Mouse (Mus musculus): ENCODE results near the gene Socs2. TPM values are rescaled to one million over a fixed set of nuclear protein-coding genes. Genes with fewer than 3 reads are reported as not detected.
"Not testable (repeated sequence)": the region's sequence is repeated elsewhere in the genome, so short reads cannot be mapped to it uniquely, and the experiment has no call there.

Socs2 gene
- polyA plus RNA-seq, 1 experiment from 2014 or later: 24.3 TPM

- Histone ChIP-seq H3K4me2 (ENCODE audit: low read depth, low read length) (no peak overlapping the region), H3K4me1 (ENCODE audit: control insufficient read depth, insufficient read depth, low read length) (0 out of 2 replicates have a peak, but pooled peaks cover 3% of the 10 kb centered on the region), H3K4me3 (replicated peaks; ENCODE audit: low read length) (no peak overlapping the region), H3K9me3 (replicated peaks; ENCODE audit: control insufficient read depth, low read length) (no peaks in the 10 kb centered on the region), H3K27ac (ENCODE audit: low read length) (no peak overlapping the region), H3K9ac (ENCODE audit: low read length) (no peak overlapping the region), H3K27me3 (ENCODE audit: control insufficient read depth, insufficient read depth, low read length) (no peaks in the 10 kb centered on the region), H3K36me3 (ENCODE audit: control insufficient read depth, insufficient read depth, low read length) (no peaks in the 10 kb centered on the region)
- ATAC-seq (ENCODE audit: insufficient read depth, low FRiP score): no peak
- 88% methylated on average over 9 of the region's 9 CpGs for WGBS
Measured at GRCm38 (mm10) chr10:95390871-95391270, 26.1 kb downstream of the Socs2 start.

- not testable (repeated sequence) for ATAC-seq (ENCODE audit: insufficient read depth, low FRiP score); H3K4me1 ChIP-seq (ENCODE audit: control insufficient read depth, insufficient read depth, low read length); H3K36me3 ChIP-seq (ENCODE audit: control insufficient read depth, insufficient read depth, low read length); H3K4me2 ChIP-seq (ENCODE audit: low read depth, low read length); H3K27me3 ChIP-seq (ENCODE audit: control insufficient read depth, insufficient read depth, low read length); H3K27ac ChIP-seq (ENCODE audit: low read length); H3K9me3 ChIP-seq (replicated peaks; ENCODE audit: control insufficient read depth, low read length); H3K4me3 ChIP-seq (replicated peaks; ENCODE audit: low read length); H3K9ac ChIP-seq (ENCODE audit: low read length)
- WGBS: 92% methylated on average over 5 of the region's 5 CpGs
Measured at GRCm38 (mm10) chr10:95389805-95390204, 27.2 kb downstream of the Socs2 start.

GRCm38 (mm10) chr10:95388821-95389477 lies 28.0 kb downstream of the Socs2 start:
- Histone ChIP-seq H3K36me3 (ENCODE audit: control insufficient read depth, insufficient read depth, low read length) (no peaks in the 10 kb centered on the region), H3K9me3 (replicated peaks; ENCODE audit: control insufficient read depth, low read length) (no peaks in the 10 kb centered on the region), H3K4me1 (ENCODE audit: control insufficient read depth, insufficient read depth, low read length) (no peaks in the 10 kb centered on the region), H3K4me3 (replicated peaks; ENCODE audit: low read length) (0 out of 2 replicates have a peak overlapping the region, but pooled peaks have one; percentile 9), H3K27ac (ENCODE audit: low read length) (peak overlapping the region; percentile 31), H3K9ac (ENCODE audit: low read length) (no peak overlapping the region), H3K27me3 (ENCODE audit: control insufficient read depth, insufficient read depth, low read length) (no peaks in the 10 kb centered on the region), H3K4me2 (ENCODE audit: low read depth, low read length) (peak overlapping the region; percentile 39)
- ATAC-seq (ENCODE audit: insufficient read depth, low FRiP score): peak; percentile 53; the same call in 1 of the 2 replicates
- 52% methylated on average over 23 of the region's 23 CpGs for WGBS

- Histone ChIP-seq H3K4me3 (replicated peaks; ENCODE audit: low read length) (no peak overlapping the region), H3K9ac (ENCODE audit: low read length) (no peak overlapping the region), H3K27ac (ENCODE audit: low read length) (peak overlapping the region; percentile 30; the same call in 1 of the 2 replicates), H3K9me3 (replicated peaks; ENCODE audit: control insufficient read depth, low read length) (no peaks in the 10 kb centered on the region), H3K4me2 (ENCODE audit: low read depth, low read length) (no peak overlapping the region), H3K4me1 (ENCODE audit: control insufficient read depth, insufficient read depth, low read length) (no peaks in the 10 kb centered on the region), H3K36me3 (ENCODE audit: control insufficient read depth, insufficient read depth, low read length) (no peaks in the 10 kb centered on the region), H3K27me3 (ENCODE audit: control insufficient read depth, insufficient read depth, low read length) (no peaks in the 10 kb centered on the region)
- no peak for ATAC-seq (ENCODE audit: insufficient read depth, low FRiP score)
- 93% methylated on average over 6 of the region's 6 CpGs for WGBS
Measured at GRCm38 (mm10) chr10:95386527-95386926, 30.5 kb downstream of the Socs2 start.

GRCm38 (mm10) chr10:95385801-95386203 lies 31.2 kb downstream of the Socs2 start:
- peak; percentile 60; the same call in 1 of the 2 replicates for ATAC-seq (ENCODE audit: insufficient read depth, low FRiP score)
- Histone ChIP-seq H3K36me3 (ENCODE audit: control insufficient read depth, insufficient read depth, low read length) (no peaks in the 10 kb centered on the region), H3K4me1 (ENCODE audit: control insufficient read depth, insufficient read depth, low read length) (no peaks in the 10 kb centered on the region), H3K27me3 (ENCODE audit: control insufficient read depth, insufficient read depth, low read length) (no peaks in the 10 kb centered on the region), H3K27ac (ENCODE audit: low read length) (peak overlapping the region; percentile 30; the same call in 1 of the 2 replicates), H3K4me2 (ENCODE audit: low read depth, low read length) (no peak overlapping the region), H3K9ac (ENCODE audit: low read length) (no peak overlapping the region), H3K9me3 (replicated peaks; ENCODE audit: control insufficient read depth, low read length) (no peaks in the 10 kb centered on the region), H3K4me3 (replicated peaks; ENCODE audit: low read length) (no peak overlapping the region)
- 51% methylated on average over 4 of the region's 4 CpGs for WGBS

GRCm38 (mm10) chr10:95385081-95385480 lies 31.9 kb downstream of the Socs2 start:
- no peak overlapping the region for H3K4me2 ChIP-seq (ENCODE audit: low read depth, low read length)
- H3K27me3 ChIP-seq (ENCODE audit: control insufficient read depth, insufficient read depth, low read length): no peaks in the 10 kb centered on the region
- no peak overlapping the region for H3K9ac ChIP-seq (ENCODE audit: low read length)
- no peaks in the 10 kb centered on the region for H3K4me1 ChIP-seq (ENCODE audit: control insufficient read depth, insufficient read depth, low read length)
- no peaks in the 10 kb centered on the region for H3K9me3 ChIP-seq (replicated peaks; ENCODE audit: control insufficient read depth, low read length)
- ATAC-seq (ENCODE audit: insufficient read depth, low FRiP score): no peak
- no peak overlapping the region for H3K4me3 ChIP-seq (replicated peaks; ENCODE audit: low read length)
- 82% methylated on average over 1 of the region's 1 CpGs for WGBS
- H3K36me3 ChIP-seq (ENCODE audit: control insufficient read depth, insufficient read depth, low read length): no peaks in the 10 kb centered on the region
- H3K27ac ChIP-seq (ENCODE audit: low read length): no peak overlapping the region

- Histone ChIP-seq H3K4me1 (ENCODE audit: control insufficient read depth, insufficient read depth, low read length) (no peaks in the 10 kb centered on the region), H3K9me3 (replicated peaks; ENCODE audit: control insufficient read depth, low read length) (0 out of 2 replicates have a peak, but pooled peaks cover 2% of the 10 kb centered on the region), H3K4me3 (replicated peaks; ENCODE audit: low read length) (no peak overlapping the region), H3K36me3 (ENCODE audit: control insufficient read depth, insufficient read depth, low read length) (no peaks in the 10 kb centered on the region), H3K4me2 (ENCODE audit: low read depth, low read length) (no peak overlapping the region), H3K27me3 (ENCODE audit: control insufficient read depth, insufficient read depth, low read length) (no peaks in the 10 kb centered on the region), H3K9ac (ENCODE audit: low read length) (no peak overlapping the region), H3K27ac (ENCODE audit: low read length) (no peak overlapping the region)
- 77% methylated on average over 8 of the region's 8 CpGs for WGBS
- no peak for ATAC-seq (ENCODE audit: insufficient read depth, low FRiP score)
Measured at GRCm38 (mm10) chr10:95384446-95384845, 32.5 kb downstream of the Socs2 start.

GRCm38 (mm10) chr10:95373340-95373739 lies 43.6 kb downstream of the Socs2 start:
- WGBS: 90% methylated on average over 6 of the region's 6 CpGs

GRCm38 (mm10) chr10:95371942-95372341 lies 45.0 kb downstream of the Socs2 start:
- Histone ChIP-seq H3K27ac (ENCODE audit: low read length) (no peak overlapping the region), H3K9me3 (replicated peaks; ENCODE audit: control insufficient read depth, low read length) (no peaks in the 10 kb centered on the region), H3K36me3 (ENCODE audit: control insufficient read depth, insufficient read depth, low read length) (no peaks in the 10 kb centered on the region), H3K27me3 (ENCODE audit: control insufficient read depth, insufficient read depth, low read length) (no peaks in the 10 kb centered on the region), H3K4me3 (replicated peaks; ENCODE audit: low read length) (no peak overlapping the region), H3K9ac (ENCODE audit: low read length) (no peak overlapping the region), H3K4me2 (ENCODE audit: low read depth, low read length) (no peak overlapping the region), H3K4me1 (ENCODE audit: control insufficient read depth, insufficient read depth, low read length) (no peaks in the 10 kb centered on the region)
- WGBS: 80% methylated on average over 3 of the region's 3 CpGs
- no peak for ATAC-seq (ENCODE audit: insufficient read depth, low FRiP score)

More at GRCm38 (mm10) chr10:95373340-95373739, 43.6 kb downstream of the Socs2 start:
- no peak overlapping the region for H3K27ac ChIP-seq (ENCODE audit: low read length)
- no peaks in the 10 kb centered on the region for H3K9me3 ChIP-seq (replicated peaks; ENCODE audit: control insufficient read depth, low read length)
- no peak for ATAC-seq (ENCODE audit: insufficient read depth, low FRiP score)
- no peaks in the 10 kb centered on the region for H3K36me3 ChIP-seq (ENCODE audit: control insufficient read depth, insufficient read depth, low read length)
- no peak overlapping the region for H3K4me2 ChIP-seq (ENCODE audit: low read depth, low read length)
- no peaks in the 10 kb centered on the region for H3K4me1 ChIP-seq (ENCODE audit: control insufficient read depth, insufficient read depth, low read length)
- no peaks in the 10 kb centered on the region for H3K27me3 ChIP-seq (ENCODE audit: control insufficient read depth, insufficient read depth, low read length)
- H3K9ac ChIP-seq (ENCODE audit: low read length): no peak overlapping the region
- no peak overlapping the region for H3K4me3 ChIP-seq (replicated peaks; ENCODE audit: low read length)

Data from stomach, embryonic 16.5 days (tissue).